16 mouse cellular contexts compared by ENCODE assay signal in the genomic region with DNA sequence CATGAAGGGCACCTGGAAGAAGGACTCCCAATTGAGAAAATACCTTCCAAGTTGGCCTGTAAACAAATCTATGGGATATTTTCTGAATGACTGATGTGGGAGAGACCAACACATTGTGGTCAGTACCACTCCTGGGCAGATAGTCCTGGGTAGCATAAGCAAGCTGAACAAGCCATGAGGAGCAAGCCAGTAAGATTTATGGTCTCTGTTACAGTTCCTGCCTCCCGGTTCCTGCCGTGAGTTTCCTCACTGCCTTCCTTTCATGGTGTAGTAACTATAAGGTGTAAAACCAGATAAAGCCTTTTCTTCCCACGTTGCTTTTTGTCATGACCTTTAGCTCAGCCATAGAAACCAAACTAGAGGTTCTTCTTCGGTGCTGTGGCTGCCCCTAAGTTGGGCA.
"Had no signal": no experiment of that assay in that cellular context is flagged by ENCODE, and none has a peak within 500 bp of the region (broad histone marks: within the 10 kb centered on the region; RNA-seq: fewer than 3 reads in every experiment).

No protein-coding gene starts in this region.

- DNase-seq: retina, postnatal 1 day; right cerebral cortex, adult 18-20 months; right cerebral cortex, postnatal 14 days; right cerebral cortex, postnatal 25 days; right cerebral cortex, postnatal 4 days; spleen, adult 18-20 months; thymus, adult 18-20 months; thymus, adult 2 months; thymus, postnatal 14 days; thymus, postnatal 25 days; thymus, postnatal 36 days; thymus, postnatal 4 days had no signal

- H3K4me2 ChIP-seq: neural tube, embryonic 13.5 days; neural tube, embryonic 15.5 days; stomach, embryonic 15.5 days had no signal

- H3K36me3 ChIP-seq: stomach, embryonic 15.5 days had no signal

- H3K4me1 ChIP-seq: neural tube, embryonic 13.5 days; neural tube, embryonic 15.5 days; stomach, embryonic 15.5 days had no signal

- H3K27me3 ChIP-seq: neural tube, embryonic 13.5 days; neural tube, embryonic 15.5 days; stomach, embryonic 15.5 days had no signal

- H3K9ac ChIP-seq: neural tube, embryonic 13.5 days; neural tube, embryonic 15.5 days; stomach, embryonic 15.5 days had no signal

- H3K27ac ChIP-seq: neural tube, embryonic 13.5 days; neural tube, embryonic 15.5 days; stomach, embryonic 15.5 days; stomach, postnatal 0 days had no signal

- H3K4me3 ChIP-seq: neural tube, embryonic 13.5 days; neural tube, embryonic 15.5 days; stomach, embryonic 15.5 days had no signal

- H3K9me3 ChIP-seq: stomach, embryonic 15.5 days had no signal
